Mouse (Mus musculus) MEL (cell line): ENCODE measurements at regions not wholly inside any gene's neighbourhood (a gene's known extent, or its start where the extent isn't known, plus 50 kb on each side); places are given as distances from the start of the nearest gene placed in this dataset.

Experiments
- DNase-seq: peaks from one replicate; pipeline ENCODE4 v3.0.0; 2011; ENCODE audit warnings: low read depth, low spot score
- H3K27ac ChIP-seq: 2 replicates; pipeline ENCODE4 v1.5.1; 2012; ENCODE audit warnings: low read depth, mild to moderate bottlenecking, control low read depth, low read length, moderate library complexity; ENCODE audit not compliant: control insufficient read depth
- H3K27me3 ChIP-seq, 2 experiments: fragments of 150-350 bp in 1 of 2; sonication (generic) in 1 of 2; 2 replicates each; pipeline ENCODE4 v1.6.1; 2012; ENCODE audit warnings: low read length in 2 of 2, mild to moderate bottlenecking in 2 of 2, improper control_type of control experiment in 1 of 2, moderate library complexity in 1 of 2; ENCODE audit not compliant: insufficient read depth in 2 of 2, control insufficient read depth in 1 of 2
- H3K36me3 ChIP-seq, 2 experiments: 2 replicates each; pipeline ENCODE4 v1.6.1; 2012 to 2014; ENCODE audit warnings: low read length in 2 of 2, improper control_type of control experiment in 1 of 2, inconsistent platforms in 1 of 2, mild to moderate bottlenecking in 1 of 2; ENCODE audit not compliant: insufficient read depth in 2 of 2, control insufficient read depth in 1 of 2
- H3K4me1 ChIP-seq, 2 experiments: fragments of 150-350 bp in 1 of 2; sonication (generic) in 1 of 2; 2 replicates each; pipeline ENCODE4 v1.6.1; 2012; ENCODE audit warnings: low read length in 2 of 2, improper control_type of control experiment in 1 of 2, mild to moderate bottlenecking in 1 of 2; ENCODE audit not compliant: insufficient read depth in 2 of 2, control insufficient read depth in 1 of 2
- H3K4me3 ChIP-seq, 2 experiments: fragments of 150-350 bp in 1 of 2; sonication (generic) in 1 of 2; 2 replicates each; pipeline ENCODE4 v1.5.1; 2012; ENCODE audit warnings: low read depth in 2 of 2, low read length in 2 of 2, mild to moderate bottlenecking in 2 of 2, moderate library complexity in 2 of 2, control low read depth in 1 of 2, improper control_type of control experiment in 1 of 2; ENCODE audit not compliant: control insufficient read depth in 1 of 2, insufficient read depth in 1 of 2
- H3K79me2 ChIP-seq: 2 replicates; pipeline ENCODE4 v1.6.1; 2012; ENCODE audit warnings: mild to moderate bottlenecking, low read length, moderate library complexity; ENCODE audit not compliant: control insufficient read depth, poor library complexity, insufficient read depth
- H3K9ac ChIP-seq: 2 replicates; pipeline ENCODE4 v1.6.1; 2012; ENCODE audit warnings: low read depth, mild to moderate bottlenecking, control low read depth, low read length, moderate library complexity; ENCODE audit not compliant: control insufficient read depth, poor library complexity, severe bottlenecking
- H3K9me3 ChIP-seq: fragments of 150-350 bp; sonication (generic); replicated peaks from 2 replicates; pipeline ENCODE4 v1.6.1; 2012; ENCODE audit warnings: mild to moderate bottlenecking, low read length, improper control_type of control experiment, moderate library complexity; ENCODE audit not compliant: insufficient read depth
- CHD1 ChIP-seq: IDR thresholded peaks from 2 replicates; pipeline ENCODE4 v1.6.1; 2012; ENCODE audit warnings: low read depth, mild to moderate bottlenecking, inconsistent platforms, low read length, improper control_type of control experiment
- CHD2 ChIP-seq: IDR thresholded peaks from 2 replicates; pipeline ENCODE4 v1.6.1; 2011; ENCODE audit warnings: low read length, improper control_type of control experiment
- ELF1 ChIP-seq: IDR thresholded peaks from 2 replicates; pipeline ENCODE4 v1.6.1; 2014; ENCODE audit warnings: low read depth, mild to moderate bottlenecking, inconsistent platforms, low read length, improper control_type of control experiment, moderate library complexity
- MAX ChIP-seq: IDR thresholded peaks from 2 replicates; pipeline ENCODE4 v1.6.1; 2011; ENCODE audit warnings: low read length, improper control_type of control experiment
- MAZ ChIP-seq: IDR thresholded peaks from 2 replicates; pipeline ENCODE4 v1.6.1; 2012; ENCODE audit warnings: low read depth, mild to moderate bottlenecking, inconsistent platforms, low read length, improper control_type of control experiment
- MEF2A ChIP-seq: IDR thresholded peaks from 2 replicates; pipeline ENCODE4 v1.6.1; 2014; ENCODE audit warnings: low read depth, mild to moderate bottlenecking, inconsistent platforms, low read length, improper control_type of control experiment; ENCODE audit not compliant: poor library complexity, insufficient replicate concordance, severe bottlenecking; ENCODE audit errors: extremely low read depth
- MYB ChIP-seq: IDR thresholded peaks from 2 replicates; pipeline ENCODE4 v1.6.1; 2011; ENCODE audit warnings: mild to moderate bottlenecking, low read depth, low read length, improper control_type of control experiment
- POLR2A ChIP-seq, 2 experiments: IDR thresholded peaks; 2 replicates each; pipeline ENCODE4 v1.6.1; 2011 to 2012; ENCODE audit warnings: low read length in 2 of 2, mild to moderate bottlenecking in 2 of 2, control low read depth in 1 of 2, improper control_type of control experiment in 1 of 2, low read depth in 1 of 2, moderate library complexity in 1 of 2; ENCODE audit not compliant: control insufficient read depth in 1 of 2, insufficient read depth in 1 of 2, poor library complexity in 1 of 2
- POLR2AphosphoS2 ChIP-seq: IDR thresholded peaks from 2 replicates; pipeline ENCODE4 v1.6.1; 2011; ENCODE audit warnings: low read length, improper control_type of control experiment
- RCOR1 ChIP-seq: IDR thresholded peaks from 2 replicates; pipeline ENCODE4 v1.6.1; 2012; ENCODE audit warnings: low read depth, mild to moderate bottlenecking, inconsistent platforms, low read length, improper control_type of control experiment
- SIN3A ChIP-seq: IDR thresholded peaks from 2 replicates; pipeline ENCODE4 v1.6.1; 2012; ENCODE audit warnings: low read length, improper control_type of control experiment, inconsistent platforms
- TBP ChIP-seq: IDR thresholded peaks from 2 replicates; pipeline ENCODE4 v1.8.0; 2011; ENCODE audit warnings: low read depth, low read length, improper control_type of control experiment
- TCF12 ChIP-seq: IDR thresholded peaks from 2 replicates; pipeline ENCODE4 v1.6.1; 2014; ENCODE audit warnings: low read depth, mild to moderate bottlenecking, inconsistent platforms, low read length, improper control_type of control experiment, moderate library complexity
- USF1 ChIP-seq: IDR thresholded peaks from 2 replicates; pipeline ENCODE4 v1.6.1; 2014; ENCODE audit warnings: low read depth, mild to moderate bottlenecking, inconsistent platforms, low read length, improper control_type of control experiment, moderate library complexity
- USF2 ChIP-seq, 2 experiments: IDR thresholded peaks; 2 replicates each; pipeline ENCODE4 v1.6.1; 2011 to 2012; ENCODE audit warnings: improper control_type of control experiment in 2 of 2, low read length in 2 of 2, borderline replicate concordance in 1 of 2, inconsistent platforms in 1 of 2, low read depth in 1 of 2, mild to moderate bottlenecking in 1 of 2; ENCODE audit not compliant: insufficient read depth in 1 of 2
- ZC3H11A ChIP-seq: IDR thresholded peaks from 2 replicates; pipeline ENCODE4 v1.6.1; 2012; ENCODE audit warnings: low read depth, mild to moderate bottlenecking, inconsistent platforms, low read length, improper control_type of control experiment
- ZKSCAN1 ChIP-seq: IDR thresholded peaks from 2 replicates; pipeline ENCODE4 v1.6.1; 2012; ENCODE audit warnings: low read depth, mild to moderate bottlenecking, inconsistent platforms, low read length, improper control_type of control experiment, moderate library complexity
- ZMIZ1 ChIP-seq: IDR thresholded peaks from 2 replicates; pipeline ENCODE4 v1.6.1; 2012; ENCODE audit warnings: low read depth, mild to moderate bottlenecking, inconsistent platforms, low read length, improper control_type of control experiment, moderate library complexity
- ZNF384 ChIP-seq: IDR thresholded peaks from 2 replicates; pipeline ENCODE4 v1.6.1; 2012; ENCODE audit warnings: low read depth, mild to moderate bottlenecking, inconsistent platforms, low read length, improper control_type of control experiment

GRCm38 (mm10) chr2:166434554-166434953 is 279.1 kb downstream of the Prex1 start:
- no peaks in the 10 kb centered on the region for H3K9me3 ChIP-seq
- no peaks in the 10 kb centered on the region for H3K79me2 ChIP-seq
- no peaks in the 10 kb centered on the region for H3K36me3 ChIP-seq
- DNase-seq: no peak
- no peaks in the 10 kb centered on the region for H3K4me1 ChIP-seq
- no peak overlapping the region for H3K9ac ChIP-seq
- H3K27ac ChIP-seq: no peak overlapping the region
- no peak for TF ChIP-seq MAZ
- no peak for TF ChIP-seq ZKSCAN1
- no peak for TF ChIP-seq POLR2AphosphoS2
- TF ChIP-seq TBP: no peak
- no peak for TF ChIP-seq SIN3A
- no peak for TF ChIP-seq CHD2
- no peak for TF ChIP-seq USF2 (IDR thresholded peaks at IDR 0.05; ENCODE audit: borderline replicate concordance in 1 of 2, insufficient read depth in 1 of 2, low read depth in 1 of 2, low read length in 2 of 2)
- TF ChIP-seq ZMIZ1: no peak
- no peak for TF ChIP-seq MYB
- no peak for TF ChIP-seq RCOR1
- TF ChIP-seq TCF12: no peak
- TF ChIP-seq USF1: no peak
- no peak for TF ChIP-seq ZNF384
- TF ChIP-seq ELF1: no peak
- TF ChIP-seq CHD1: no peak
- TF ChIP-seq POLR2A (IDR thresholded peaks at IDR 0.05; ENCODE audit: control insufficient read depth in 1 of 2, insufficient read depth in 1 of 2, low read depth in 1 of 2, low read length in 2 of 2, poor library complexity in 1 of 2): no peak
- no peak for TF ChIP-seq MAX
- H3K27me3 ChIP-seq: no peaks in the 10 kb centered on the region
- H3K4me3 ChIP-seq: no peak overlapping the region

- no peaks in the 10 kb centered on the region for H3K27me3 ChIP-seq
- H3K79me2 ChIP-seq: no peaks in the 10 kb centered on the region
- no peak overlapping the region for H3K9ac ChIP-seq
- H3K4me3 ChIP-seq: no peak overlapping the region
- H3K9me3 ChIP-seq: no peaks in the 10 kb centered on the region
- TF ChIP-seq ZC3H11A (no peak), MAZ (no peak), MAX (no peak), CHD2 (no peak), MEF2A (no peak)
- TF ChIP-seq, all 39 proteins: peak for 0
- no peaks in the 10 kb centered on the region for H3K4me1 ChIP-seq
- H3K36me3 ChIP-seq: no peaks in the 10 kb centered on the region
- H3K27ac ChIP-seq: no peak overlapping the region
- no peak for DNase-seq
Observed at GRCm38 (mm10) chr2:166433655-166434333, 278.3 kb upstream of the Sulf2 start.
